Mouse (Mus musculus): ENCODE results near the gene Tmem214. TPM values are rescaled to one million over a fixed set of nuclear protein-coding genes. Genes with fewer than 3 reads are reported as not detected.

The Tmem214 gene
- polyA plus RNA-seq, 1 experiment from 2014 or later, result 95.2 TPM

GRCm38 (mm10) chr5:30917348-30917747 lies 49.5 kb downstream of the Tmem214 start:
- H3K4me1 ChIP-seq, result peaks cover 85% of the 10 kb centered on the region

GRCm38 (mm10) chr5:30917891-30918670 lies 50.3 kb downstream of the Tmem214 start:
- H3K4me3 ChIP-seq, result 0 out of 2 replicates have a peak overlapping the region, but pooled peaks have one; percentile 5
- peaks cover 46% of the 10 kb centered on the region for H3K36me3 ChIP-seq
- WGBS, result 87% methylated on average over 31 of the region's 31 CpGs
- no peak overlapping the region for H3K4me2 ChIP-seq (replicated peaks)
- peak overlapping the region; percentile 25; the same call in 1 of the 2 replicates for H3K9ac ChIP-seq
- no peak for ATAC-seq (ENCODE audit: low FRiP score, low read depth)
- no peaks in the 10 kb centered on the region for H3K27me3 ChIP-seq
- H3K9me3 ChIP-seq, result no peaks in the 10 kb centered on the region
- H3K27ac ChIP-seq, result 0 out of 2 replicates have a peak overlapping the region, but pooled peaks have one; percentile 10
- peaks cover 85% of the 10 kb centered on the region for H3K4me1 ChIP-seq

More at GRCm38 (mm10) chr5:30917348-30917747, 49.5 kb downstream of the Tmem214 start:
- H3K4me3 ChIP-seq, result no peak overlapping the region
- H3K27me3 ChIP-seq, result no peaks in the 10 kb centered on the region
- H3K27ac ChIP-seq, result no peak overlapping the region
- peaks cover 46% of the 10 kb centered on the region for H3K36me3 ChIP-seq
- no peak for ATAC-seq (ENCODE audit: low FRiP score, low read depth)
- H3K9me3 ChIP-seq, result no peaks in the 10 kb centered on the region
- H3K4me2 ChIP-seq (replicated peaks), result 0 out of 2 replicates have a peak overlapping the region, but pooled peaks have one; percentile 99
- 0 out of 2 replicates have a peak overlapping the region, but pooled peaks have one; percentile 43 for H3K9ac ChIP-seq
- WGBS, result 86% methylated on average over 11 of the region's 11 CpGs

GRCm38 (mm10) chr5:30918691-30919090 lies 50.9 kb downstream of the Tmem214 start:
- Histone ChIP-seq H3K9me3 (no peaks in the 10 kb centered on the region), H3K4me2 (replicated peaks) (no peak overlapping the region), H3K27ac (0 out of 2 replicates have a peak overlapping the region, but pooled peaks have one; percentile 10), H3K27me3 (no peaks in the 10 kb centered on the region), H3K36me3 (peaks cover 46% of the 10 kb centered on the region), H3K4me1 (peaks cover 84% of the 10 kb centered on the region), H3K4me3 (peak overlapping the region; percentile 5; the same call in 1 of the 2 replicates), H3K9ac (peak overlapping the region; percentile 25; the same call in 1 of the 2 replicates)
- WGBS, result 73% methylated on average over 8 of the region's 8 CpGs
- ATAC-seq (ENCODE audit: low FRiP score, low read depth), result no peak

GRCm38 (mm10) chr5:30919831-30920614 lies 52.2 kb downstream of the Tmem214 start:
- WGBS, result 62% methylated on average over 11 of the region's 11 CpGs
- ATAC-seq (ENCODE audit: low FRiP score, low read depth), result no peak
- peak overlapping the region; percentile 72; the same call in 1 of the 2 replicates for H3K4me2 ChIP-seq (replicated peaks)
- H3K27ac ChIP-seq, result peak overlapping the region; percentile 72; the same call in 1 of the 2 replicates
- H3K4me3 ChIP-seq, result no peak overlapping the region
- H3K36me3 ChIP-seq, result peaks cover 48% of the 10 kb centered on the region
- H3K27me3 ChIP-seq, result no peaks in the 10 kb centered on the region
- H3K4me1 ChIP-seq, result peaks cover 73% of the 10 kb centered on the region
- H3K9ac ChIP-seq, result peak overlapping the region; percentile 8; the same call in 1 of the 2 replicates
- H3K9me3 ChIP-seq, result no peaks in the 10 kb centered on the region

GRCm38 (mm10) chr5:30920621-30921020 lies 52.8 kb downstream of the Tmem214 start:
- Histone ChIP-seq H3K27me3 (no peaks in the 10 kb centered on the region), H3K36me3 (peaks cover 52% of the 10 kb centered on the region), H3K4me1 (peaks cover 67% of the 10 kb centered on the region), H3K4me2 (replicated peaks) (peak overlapping the region; percentile 72; the same call in 1 of the 2 replicates), H3K9me3 (no peaks in the 10 kb centered on the region), H3K27ac (peak overlapping the region; percentile 72; the same call in 1 of the 2 replicates), H3K4me3 (no peak overlapping the region), H3K9ac (no peak overlapping the region)
- no peak for ATAC-seq (ENCODE audit: low FRiP score, low read depth)
- 67% methylated on average over 19 of the region's 19 CpGs for WGBS

- no peaks in the 10 kb centered on the region for H3K27me3 ChIP-seq
- H3K9ac ChIP-seq, result peak within 1 kb of the TSS; percentile 63
- peak; percentile 90 for ATAC-seq (ENCODE audit: low FRiP score, low read depth)
- H3K4me1 ChIP-seq, result peaks cover 61% of the 10 kb centered on the region
- H3K9me3 ChIP-seq, result no peaks in the 10 kb centered on the region
- H3K4me2 ChIP-seq (replicated peaks), result peak within 1 kb of the TSS; percentile 72
- peaks cover 52% of the 10 kb centered on the region for H3K36me3 ChIP-seq
- 3% methylated on average over 32 of the region's 40 CpGs for WGBS
- peak within 1 kb of the TSS; percentile 83 for H3K27ac ChIP-seq
- peak within 1 kb of the TSS; percentile 38 for H3K4me3 ChIP-seq
These were observed 53.6 kb downstream of the Tmem214 start, which contains the start of gene Khk for GRCm38 (mm10) chr5:30921256-30922033. Gene Khk (plus strand): TSS chr5:30921431.

GRCm38 (mm10) chr5:30922581-30923041 lies 54.8 kb downstream of the Tmem214 start:
- no peaks in the 10 kb centered on the region for H3K27me3 ChIP-seq
- peak overlapping the region; percentile 63 for H3K9ac ChIP-seq
- H3K27ac ChIP-seq, result 0 out of 2 replicates have a peak overlapping the region, but pooled peaks have one; percentile 83
- H3K4me3 ChIP-seq, result peak overlapping the region; percentile 38
- H3K9me3 ChIP-seq, result no peaks in the 10 kb centered on the region
- peak overlapping the region; percentile 72 for H3K4me2 ChIP-seq (replicated peaks)
- H3K4me1 ChIP-seq, result peaks cover 50% of the 10 kb centered on the region
- 76% methylated on average over 10 of the region's 10 CpGs for WGBS
- no peak for ATAC-seq (ENCODE audit: low FRiP score, low read depth)
- peaks cover 42% of the 10 kb centered on the region for H3K36me3 ChIP-seq

GRCm38 (mm10) chr5:30923119-30923518 lies 55.3 kb downstream of the Tmem214 start:
- peaks cover 36% of the 10 kb centered on the region for H3K36me3 ChIP-seq
- no peaks in the 10 kb centered on the region for H3K27me3 ChIP-seq
- peak overlapping the region; percentile 72 for H3K4me2 ChIP-seq (replicated peaks)
- H3K27ac ChIP-seq, result 0 out of 2 replicates have a peak overlapping the region, but pooled peaks have one; percentile 15
- WGBS, result 81% methylated on average over 6 of the region's 6 CpGs
- H3K4me1 ChIP-seq, result peaks cover 49% of the 10 kb centered on the region
- H3K4me3 ChIP-seq, result no peak overlapping the region
- H3K9ac ChIP-seq, result no peak overlapping the region
- H3K9me3 ChIP-seq, result no peaks in the 10 kb centered on the region
- no peak for ATAC-seq (ENCODE audit: low FRiP score, low read depth)

- Histone ChIP-seq H3K27me3 (no peaks in the 10 kb centered on the region), H3K9ac (no peak overlapping the region), H3K4me1 (peaks cover 35% of the 10 kb centered on the region), H3K4me3 (no peak overlapping the region), H3K27ac (no peak overlapping the region), H3K4me2 (replicated peaks) (no peak overlapping the region), H3K9me3 (no peaks in the 10 kb centered on the region), H3K36me3 (peaks cover 22% of the 10 kb centered on the region)
- no peak for ATAC-seq (ENCODE audit: low FRiP score, low read depth)
- 78% methylated on average over 8 of the region's 8 CpGs for WGBS
These were observed 56.8 kb downstream of the Tmem214 start for GRCm38 (mm10) chr5:30924614-30925013.

GRCm38 (mm10) chr5:30925217-30925616 lies 57.4 kb downstream of the Tmem214 start:
- ATAC-seq (ENCODE audit: low FRiP score, low read depth), result no peak
- WGBS, result 92% methylated on average over 5 of the region's 5 CpGs
- no peak overlapping the region for H3K4me2 ChIP-seq (replicated peaks)
- peaks cover 16% of the 10 kb centered on the region for H3K36me3 ChIP-seq
- H3K9ac ChIP-seq, result no peak overlapping the region
- no peaks in the 10 kb centered on the region for H3K27me3 ChIP-seq
- H3K4me1 ChIP-seq, result peaks cover 30% of the 10 kb centered on the region
- no peak overlapping the region for H3K27ac ChIP-seq
- H3K9me3 ChIP-seq, result no peaks in the 10 kb centered on the region
- H3K4me3 ChIP-seq, result no peak overlapping the region

- 90% methylated on average over 2 of the region's 2 CpGs for WGBS
- Histone ChIP-seq H3K4me1 (peaks cover 25% of the 10 kb centered on the region), H3K27me3 (no peaks in the 10 kb centered on the region), H3K4me3 (no peak overlapping the region), H3K36me3 (peaks cover 7% of the 10 kb centered on the region; the same call in 1 of the 2 replicates), H3K27ac (no peak overlapping the region), H3K9ac (no peak overlapping the region), H3K9me3 (no peaks in the 10 kb centered on the region), H3K4me2 (replicated peaks) (no peak overlapping the region)
- ATAC-seq (ENCODE audit: low FRiP score, low read depth), result no peak
These were observed 58.3 kb downstream of the Tmem214 start for GRCm38 (mm10) chr5:30926073-30926472.
